Mouse (Mus musculus) forebrain, postnatal 0 days (tissue): ENCODE results near the gene Scaf1. TPM values are rescaled to one million over a fixed set of nuclear protein-coding genes. Genes with fewer than 3 reads are reported as not detected.

Experiments
- ATAC-seq: fragments of 200-750 bp; cut with Nextera tagmentation; 2 replicates; pipeline ENCODE4 v1.8.0; 2017; ENCODE audit warnings: mild to moderate bottlenecking, moderate library complexity
- DNase-seq: peaks from one replicate; pipeline ENCODE4 v3.0.0-alpha.2; 2015
- H3K27ac ChIP-seq: fragments of 300-500 bp; sonication (generic); 2 replicates; pipeline ENCODE4 v1.5.1; 2014; ENCODE audit warnings: low read depth, mild to moderate bottlenecking, antibody characterized with exemption, low read length, moderate library complexity, mixed read lengths
- H3K27me3 ChIP-seq: fragments of 300-500 bp; sonication (generic); 2 replicates; pipeline ENCODE4 v1.6.1; 2014; ENCODE audit warnings: mild to moderate bottlenecking, low read length, mixed read lengths; ENCODE audit not compliant: insufficient read depth
- H3K36me3 ChIP-seq: fragments of 300-500 bp; sonication (generic); 2 replicates; pipeline ENCODE4 v1.6.1; 2014; ENCODE audit warnings: mild to moderate bottlenecking, moderate library complexity; ENCODE audit not compliant: insufficient read depth
- H3K4me1 ChIP-seq: fragments of 300-500 bp; sonication (generic); 2 replicates; pipeline ENCODE4 v1.6.1; 2014; ENCODE audit warnings: antibody characterized with exemption; ENCODE audit not compliant: insufficient read depth
- H3K4me2 ChIP-seq: fragments of 300-500 bp; sonication (generic); 2 replicates; pipeline ENCODE4 v1.6.1; 2014; ENCODE audit warnings: low read depth, mild to moderate bottlenecking, moderate library complexity
- H3K4me3 ChIP-seq: fragments of 300-500 bp; sonication (generic); 2 replicates; pipeline ENCODE4 v1.5.1; 2014; ENCODE audit warnings: low read depth, low read length, mixed read lengths
- H3K9ac ChIP-seq: fragments of 300-500 bp; sonication (generic); 2 replicates; pipeline ENCODE4 v1.6.1; 2014; ENCODE audit warnings: mild to moderate bottlenecking
- H3K9me3 ChIP-seq: fragments of 300-500 bp; sonication (generic); 2 replicates; pipeline ENCODE4 v1.6.1; 2016; ENCODE audit warnings: low read length
- CTCF ChIP-seq: sonication (generic); IDR thresholded peaks from 2 replicates; pipeline ENCODE4 v1.5.1; 2016; ENCODE audit warnings: antibody characterized with exemption, control low read depth, low read depth
- WGBS: fragments of 180-500 bp; shearing (Covaris S2); extraction: QIAGEN DNeasy Blood & Tissue Kit; methylation state at CpG from one replicate; pipeline ENCODE4 v1.1.7; 2014; 5-methylcytosine and 5-hydroxymethylcytosine counted together
- polyA plus RNA-seq: library from polyadenylated mRNA; unstranded; fragments of >200 nt; fragmentation: Nextera tagmentation; extraction: Ambion mirVana; gene quantifications from 2 replicates; pipeline ENCODE4 v1.2.1, GENCODE M21; 2015
- total RNA-seq: library from RNA; depleted of rRNA; stranded (reverse); fragments of >200 nt; gene quantifications from 2 replicates; pipeline ENCODE4 v1.2.3, GENCODE M21; 2014

Gene Scaf1
- total and polyA plus RNA-seq, 2 experiments from 2014 or later: 50.0 to 72.5 TPM

- H3K9ac ChIP-seq: peak overlapping the region; percentile 77
- H3K9me3 ChIP-seq: no peaks in the 10 kb centered on the region
- H3K4me3 ChIP-seq: peak overlapping the region; percentile 56
- H3K36me3 ChIP-seq: peaks cover 26% of the 10 kb centered on the region
- H3K27ac ChIP-seq: peak overlapping the region; percentile 93
- no peak for ATAC-seq
- H3K27me3 ChIP-seq: no peaks in the 10 kb centered on the region
- WGBS: 31% methylated on average over 14 of the region's 14 CpGs
- peak overlapping the region; percentile 80 for H3K4me2 ChIP-seq
- TF ChIP-seq CTCF: no peak
- H3K4me1 ChIP-seq: peaks cover 22% of the 10 kb centered on the region; the same call in 1 of the 2 replicates
- DNase-seq: no peak
These were observed 42.6 kb downstream of the Scaf1 start for GRCm38 (mm10) chr7:44973415-44974130.

DNA sequence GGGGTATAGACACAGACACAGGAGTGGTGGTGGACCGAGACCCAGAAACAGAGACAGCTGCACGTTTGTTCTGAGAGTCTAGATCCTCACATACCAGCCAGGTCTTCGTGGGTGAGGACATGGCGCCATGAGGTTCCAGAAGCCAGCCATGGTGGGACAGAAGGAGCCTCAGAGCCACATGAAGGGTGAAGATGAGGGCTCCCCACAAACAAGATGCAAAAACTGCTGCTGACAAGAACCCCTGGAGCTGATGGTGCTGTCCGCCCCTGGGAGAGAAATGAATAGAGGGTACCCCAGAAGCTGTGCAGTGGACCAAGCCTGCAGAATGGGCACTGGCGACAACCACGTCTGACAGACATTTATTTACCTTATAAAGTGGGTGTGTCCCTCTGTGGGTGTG is 45.0 kb downstream of the Scaf1 start:
- H3K9me3 ChIP-seq: no peaks in the 10 kb centered on the region
- peaks cover 22% of the 10 kb centered on the region; the same call in 1 of the 2 replicates for H3K4me1 ChIP-seq
- no peaks in the 10 kb centered on the region for H3K27me3 ChIP-seq
- peak overlapping the region; percentile 76 for H3K4me2 ChIP-seq
- DNase-seq: no peak
- peak overlapping the region; percentile 55 for H3K9ac ChIP-seq
- H3K27ac ChIP-seq: peak overlapping the region; percentile 57
- TF ChIP-seq CTCF: no peak
- H3K36me3 ChIP-seq: peaks cover 18% of the 10 kb centered on the region
- ATAC-seq: no peak
- 64% methylated on average over 7 of the region's 7 CpGs for WGBS
- H3K4me3 ChIP-seq: peak overlapping the region; percentile 55

- Histone ChIP-seq H3K36me3 (peaks cover 25% of the 10 kb centered on the region), H3K9me3 (no peaks in the 10 kb centered on the region), H3K9ac (peak overlapping the region; percentile 55), H3K4me2 (peak overlapping the region; percentile 76), H3K27ac (peak overlapping the region; percentile 57), H3K4me3 (peak overlapping the region; percentile 55), H3K27me3 (no peaks in the 10 kb centered on the region), H3K4me1 (peaks cover 22% of the 10 kb centered on the region; the same call in 1 of the 2 replicates)
- TF ChIP-seq CTCF: no peak
- DNase-seq: peak; percentile 96
- ATAC-seq: peak; percentile 97
- WGBS: under 1% methylated on average over 36 of the region's 36 CpGs
These were observed 45.9 kb downstream of the Scaf1 start for GRCm38 (mm10) chr7:44970231-44970691.

DNA sequence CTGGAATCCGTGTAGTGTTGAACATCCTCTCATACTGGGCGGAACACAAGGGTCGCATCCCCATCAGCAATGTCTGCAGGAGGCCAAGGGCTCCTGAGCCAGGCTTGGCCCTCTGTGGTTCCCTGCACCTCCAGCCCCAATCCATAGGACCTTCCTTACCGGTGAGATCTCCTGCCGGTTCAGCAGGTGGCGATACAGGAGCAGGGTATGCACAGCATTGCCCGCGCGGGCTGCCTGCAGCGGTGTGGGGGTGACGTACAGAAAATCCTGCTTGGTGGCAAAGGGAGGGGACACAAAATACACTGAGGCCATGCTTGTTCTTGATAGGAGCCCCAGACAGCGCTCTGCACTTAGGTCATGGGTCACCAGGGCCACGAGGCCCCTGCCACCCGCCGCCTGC is 49.5 kb downstream of the Scaf1 start:
- 85% methylated on average over 15 of the region's 15 CpGs for WGBS

GRCm38 (mm10) chr7:44965975-44966374 is 50.2 kb downstream of the Scaf1 start:
- no peak for ATAC-seq
- Histone ChIP-seq H3K4me2 (no peak overlapping the region), H3K27ac (no peak overlapping the region), H3K4me1 (peaks cover 2% of the 10 kb centered on the region; the same call in 1 of the 2 replicates), H3K9ac (no peak overlapping the region), H3K36me3 (peaks cover 59% of the 10 kb centered on the region), H3K4me3 (no peak overlapping the region), H3K27me3 (no peaks in the 10 kb centered on the region), H3K9me3 (no peaks in the 10 kb centered on the region)
- no peak for DNase-seq
- no peak; the same call in 1 of the 2 replicates for TF ChIP-seq CTCF
- WGBS: 78% methylated on average over 7 of the region's 7 CpGs

More for the DNA sequence above, 49.5 kb downstream of the Scaf1 start:
- no peak for ATAC-seq
- no peak overlapping the region for H3K27ac ChIP-seq
- DNase-seq: no peak
- H3K36me3 ChIP-seq: peaks cover 54% of the 10 kb centered on the region
- no peak overlapping the region for H3K9ac ChIP-seq
- H3K4me1 ChIP-seq: peaks cover 8% of the 10 kb centered on the region; the same call in 1 of the 2 replicates
- H3K4me2 ChIP-seq: no peak overlapping the region
- TF ChIP-seq CTCF: 0 out of 2 replicates have a peak, but pooled peaks have one; percentile 6
- no peak overlapping the region for H3K4me3 ChIP-seq
- H3K27me3 ChIP-seq: no peaks in the 10 kb centered on the region
- H3K9me3 ChIP-seq: no peaks in the 10 kb centered on the region

GRCm38 (mm10) chr7:44964990-44965389 is 51.2 kb downstream of the Scaf1 start:
- no peak for DNase-seq
- Histone ChIP-seq H3K27me3 (no peaks in the 10 kb centered on the region), H3K9me3 (no peaks in the 10 kb centered on the region), H3K36me3 (peaks cover 67% of the 10 kb centered on the region), H3K4me3 (no peak overlapping the region), H3K27ac (no peak overlapping the region), H3K4me2 (no peak overlapping the region), H3K4me1 (no peaks in the 10 kb centered on the region), H3K9ac (no peak overlapping the region)
- ATAC-seq: no peak
- no peak for TF ChIP-seq CTCF
- WGBS: 96% methylated on average over 13 of the region's 13 CpGs

- H3K9ac ChIP-seq: no peak overlapping the region
- H3K4me1 ChIP-seq: no peaks in the 10 kb centered on the region
- H3K27me3 ChIP-seq: no peaks in the 10 kb centered on the region
- WGBS: 89% methylated on average over 5 of the region's 5 CpGs
- no peak for ATAC-seq
- no peak for TF ChIP-seq CTCF
- no peak overlapping the region for H3K27ac ChIP-seq
- peaks cover 74% of the 10 kb centered on the region for H3K36me3 ChIP-seq
- no peak for DNase-seq
- no peaks in the 10 kb centered on the region for H3K9me3 ChIP-seq
- H3K4me2 ChIP-seq: no peak overlapping the region
- no peak overlapping the region for H3K4me3 ChIP-seq
These were observed 53.3 kb downstream of the Scaf1 start for GRCm38 (mm10) chr7:44962831-44963230.
